Mouse (Mus musculus): Measurements from ENCODE around the gene Nr2c2ap. TPM values are rescaled to one million over a fixed set of nuclear protein-coding genes. Genes with fewer than 3 reads are reported as not detected.

Nr2c2ap gene
- polyA plus RNA-seq (2014; fragmentation: Illumina TruSeq; extraction: RNeasy Lipid Tissue Mini Kit (QIAGEN cat#74804); ENCODE audit: low read depth, low replicate concordance): 2.1 TPM

DNA sequence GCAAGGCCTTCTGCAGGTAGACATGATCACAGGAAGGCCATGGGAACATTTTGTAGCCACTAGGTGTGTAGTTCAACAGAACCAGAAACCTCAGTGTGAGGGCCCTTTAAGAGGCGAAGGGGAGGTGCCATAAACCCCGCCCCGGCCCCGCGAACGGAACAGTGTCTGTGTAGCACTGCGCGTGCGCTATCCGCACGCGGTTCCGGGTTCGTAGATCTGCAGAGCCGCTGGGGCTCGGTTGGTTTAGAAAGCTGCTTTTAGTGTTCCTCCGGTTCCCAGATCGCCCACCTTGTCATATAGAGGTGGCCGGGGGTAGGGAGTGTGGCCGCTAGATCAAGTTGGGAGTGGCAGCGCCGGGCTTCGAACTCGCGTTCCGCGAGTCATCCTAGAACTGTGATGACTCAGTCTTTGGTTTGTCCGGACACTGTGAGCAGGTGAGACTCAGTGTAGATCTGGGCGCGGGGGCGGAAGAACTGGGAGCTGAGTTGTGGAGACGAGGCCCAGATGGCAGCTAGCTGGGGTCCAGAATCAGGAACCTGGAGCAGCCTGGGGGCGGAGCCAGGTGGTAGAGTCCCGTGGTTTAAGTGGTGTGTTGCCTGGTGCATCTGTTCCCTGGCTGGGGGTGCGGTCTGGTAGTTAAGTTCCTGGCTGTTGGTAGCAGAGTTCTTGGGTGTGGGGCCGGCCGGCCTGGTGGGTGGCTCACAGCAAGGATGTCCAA lies at the start of gene Nr2c2ap:
TSS of gene Nr2c2ap (plus strand) at position 168 of the 718 bp plus-strand sequence.

DNA sequence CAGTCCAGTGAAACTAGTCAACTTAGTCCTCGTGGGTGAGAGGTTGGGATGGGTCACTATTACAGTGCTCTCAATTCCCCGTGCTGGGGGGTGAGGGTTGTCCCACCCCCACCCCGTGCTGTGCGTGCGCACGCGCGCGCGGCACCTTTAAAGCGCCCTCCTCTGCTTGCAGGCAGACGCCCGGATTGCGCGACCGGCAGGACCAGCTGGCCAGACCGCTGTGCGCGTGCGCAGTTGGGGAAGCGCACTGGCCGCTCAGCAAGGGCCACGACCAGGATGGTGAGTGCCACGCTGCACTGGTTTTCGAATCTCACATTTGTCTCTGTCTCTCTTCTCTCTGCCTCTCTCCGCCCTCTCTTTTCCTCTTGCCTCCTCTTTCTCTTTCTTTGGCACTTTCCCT lies 47.8 kb upstream of the Nr2c2ap start, which contains the start of gene Hapln4:
TSS of gene Hapln4 (plus strand) at position 173 of the 400 bp plus-strand sequence.

DNA sequence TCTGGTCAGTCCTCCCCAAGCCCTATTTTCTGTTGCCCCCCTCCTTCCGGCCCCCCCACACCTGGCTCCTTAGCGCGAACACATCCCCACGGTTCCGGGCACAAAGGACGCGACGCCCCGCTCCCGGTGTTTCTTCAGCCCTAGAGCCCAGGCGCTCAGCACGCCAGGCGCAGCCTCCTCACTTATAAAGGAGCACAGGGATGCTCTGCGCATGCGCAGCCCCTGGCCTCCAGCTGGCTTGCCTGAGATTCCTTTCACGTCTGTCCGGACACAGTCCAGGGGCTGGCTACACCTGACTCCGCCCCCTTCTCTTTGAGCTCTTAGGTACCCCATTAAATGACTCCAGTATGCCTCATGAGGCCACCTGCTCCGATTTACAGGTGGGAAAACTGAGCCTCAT lies 10.5 kb upstream of the Nr2c2ap start, which contains the start of gene Ncan:
TSS of gene Ncan (minus strand) at position 207 of the 400 bp plus-strand sequence.

DNA sequence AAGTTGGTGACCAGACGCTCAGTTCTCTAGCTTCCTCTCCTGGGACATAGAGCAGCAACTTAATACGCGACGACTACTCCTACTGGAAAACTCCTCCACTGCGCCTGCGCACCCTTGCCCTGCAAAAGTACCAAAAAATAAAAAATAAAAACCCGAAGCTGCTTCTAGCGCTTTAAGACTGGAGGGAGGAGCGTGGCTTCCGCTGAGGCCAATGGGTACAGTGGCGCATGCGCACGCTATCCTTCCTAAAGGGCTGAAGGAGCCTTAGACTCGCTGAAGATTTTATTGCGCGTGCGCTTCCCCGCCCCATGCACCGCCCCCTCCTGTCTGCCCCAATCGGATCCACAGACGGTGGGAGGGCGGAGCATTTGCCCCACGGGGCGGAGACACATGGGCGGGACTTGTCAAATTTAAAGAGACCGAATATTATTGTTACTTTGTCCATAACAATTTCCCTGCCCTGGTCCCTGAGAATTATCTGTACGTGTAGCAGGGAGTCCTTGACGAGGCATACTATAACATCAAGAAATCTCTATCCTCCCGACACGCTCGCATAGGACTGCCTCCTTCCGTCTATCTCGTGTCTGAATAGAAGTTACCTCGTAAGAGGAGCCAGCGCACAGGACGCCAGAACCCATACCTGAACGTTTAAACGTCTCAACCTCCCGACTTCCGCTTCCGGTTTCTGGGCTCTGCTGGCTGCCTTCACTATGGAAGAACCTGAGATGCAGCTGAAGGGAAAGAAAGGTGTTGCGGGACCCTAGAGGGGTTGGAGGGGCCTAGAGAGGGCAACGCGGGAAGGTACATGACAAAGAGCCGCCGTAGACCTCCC lies 8.1 kb downstream of the Nr2c2ap start, which contains the start of the genes Rfxank, Borcs8 and Mef2b:
TSS of gene Rfxank (minus strand) at position 129 of the 832 bp plus-strand sequence.
TSS of gene Borcs8 (plus strand) at position 474 of the 832 bp plus-strand sequence.
TSS of gene Mef2b (plus strand) at position 686 of the 832 bp plus-strand sequence.

DNA sequence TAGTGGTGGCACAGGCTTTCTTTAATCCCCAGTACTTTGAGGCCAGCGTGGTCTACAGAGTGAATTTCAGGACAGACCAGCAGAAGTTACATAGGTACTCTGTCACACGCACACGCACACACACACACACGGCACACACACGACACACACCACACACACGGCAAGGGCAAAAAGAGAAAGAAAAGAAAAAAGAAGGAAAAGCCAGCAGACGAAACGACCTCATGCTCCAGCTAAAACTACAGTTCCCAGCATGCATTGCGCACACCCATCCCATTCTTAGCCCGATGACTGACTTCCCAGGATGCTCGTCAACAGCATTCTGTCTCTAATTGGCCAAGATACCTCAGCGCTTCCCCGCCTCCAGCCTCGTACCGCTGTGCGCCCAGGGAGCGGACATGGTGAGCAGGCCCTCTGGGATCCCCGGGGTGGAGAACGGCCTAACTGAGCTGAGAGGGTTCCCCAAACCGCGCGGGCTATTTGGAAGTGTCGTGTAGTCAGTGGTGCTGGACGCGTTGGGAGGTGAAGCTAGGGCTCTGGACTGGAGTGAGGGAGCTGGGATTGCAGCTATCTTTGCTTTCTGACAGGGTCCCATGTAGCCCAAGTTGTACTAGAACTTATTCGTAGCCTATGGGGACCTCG lies 41.0 kb downstream of the Nr2c2ap start, which contains the start of gene Tmem161a:
TSS of gene Tmem161a (plus strand) at position 314 of the 639 bp plus-strand sequence.

Other genes with a start within 250 kb of the Nr2c2ap start
- not detected for gene Cilp2, start 243.6 kb upstream of the Nr2c2ap start, polyA plus RNA-seq (2014; fragmentation: Illumina TruSeq; extraction: RNeasy Lipid Tissue Mini Kit (QIAGEN cat#74804); ENCODE audit: low read depth, low replicate concordance)
- not detected for gene Tssk6, start 229.1 kb upstream of the Nr2c2ap start, polyA plus RNA-seq (2014; fragmentation: Illumina TruSeq; extraction: RNeasy Lipid Tissue Mini Kit (QIAGEN cat#74804); ENCODE audit: low read depth, low replicate concordance)
- 2.1 TPM for gene Ndufa13, start 228.8 kb upstream of the Nr2c2ap start, polyA plus RNA-seq (2014; fragmentation: Illumina TruSeq; extraction: RNeasy Lipid Tissue Mini Kit (QIAGEN cat#74804); ENCODE audit: low read depth, low replicate concordance)
- not detected for gene Yjefn3, start 228.6 kb upstream of the Nr2c2ap start, polyA plus RNA-seq (2014; fragmentation: Illumina TruSeq; extraction: RNeasy Lipid Tissue Mini Kit (QIAGEN cat#74804); ENCODE audit: low read depth, low replicate concordance)
- 3.9 TPM for gene Gatad2a, start 134.9 kb upstream of the Nr2c2ap start, polyA plus RNA-seq (2014; fragmentation: Illumina TruSeq; extraction: RNeasy Lipid Tissue Mini Kit (QIAGEN cat#74804); ENCODE audit: low read depth, low replicate concordance)
- gene Mau2, start 88.6 kb upstream of the Nr2c2ap start, polyA plus RNA-seq (2014; fragmentation: Illumina TruSeq; extraction: RNeasy Lipid Tissue Mini Kit (QIAGEN cat#74804); ENCODE audit: low read depth, low replicate concordance): 4.5 TPM
- 3.7 TPM for gene Sugp1, start 88.5 kb upstream of the Nr2c2ap start, polyA plus RNA-seq (2014; fragmentation: Illumina TruSeq; extraction: RNeasy Lipid Tissue Mini Kit (QIAGEN cat#74804); ENCODE audit: low read depth, low replicate concordance)
- gene Tm6sf2, start 58.4 kb upstream of the Nr2c2ap start, polyA plus RNA-seq (2014; fragmentation: Illumina TruSeq; extraction: RNeasy Lipid Tissue Mini Kit (QIAGEN cat#74804); ENCODE audit: low read depth, low replicate concordance): 11.7 TPM
- gene Hapln4, start 47.9 kb upstream of the Nr2c2ap start, polyA plus RNA-seq (2014; fragmentation: Illumina TruSeq; extraction: RNeasy Lipid Tissue Mini Kit (QIAGEN cat#74804); ENCODE audit: low read depth, low replicate concordance): 1.4 TPM
- not detected for gene Ncan, start 10.5 kb upstream of the Nr2c2ap start, polyA plus RNA-seq (2014; fragmentation: Illumina TruSeq; extraction: RNeasy Lipid Tissue Mini Kit (QIAGEN cat#74804); ENCODE audit: low read depth, low replicate concordance)
- gene Rfxank, start 7.8 kb downstream of the Nr2c2ap start, polyA plus RNA-seq (2014; fragmentation: Illumina TruSeq; extraction: RNeasy Lipid Tissue Mini Kit (QIAGEN cat#74804); ENCODE audit: low read depth, low replicate concordance): 1.4 TPM
- gene Borcs8, start 8.2 kb downstream of the Nr2c2ap start, polyA plus RNA-seq (2014; fragmentation: Illumina TruSeq; extraction: RNeasy Lipid Tissue Mini Kit (QIAGEN cat#74804); ENCODE audit: low read depth, low replicate concordance): 5.6 TPM
- gene Mef2b, start 8.4 kb downstream of the Nr2c2ap start, polyA plus RNA-seq (2014; fragmentation: Illumina TruSeq; extraction: RNeasy Lipid Tissue Mini Kit (QIAGEN cat#74804); ENCODE audit: low read depth, low replicate concordance): not detected
- 3.0 TPM for gene Tmem161a, start 41.0 kb downstream of the Nr2c2ap start, polyA plus RNA-seq (2014; fragmentation: Illumina TruSeq; extraction: RNeasy Lipid Tissue Mini Kit (QIAGEN cat#74804); ENCODE audit: low read depth, low replicate concordance)
- gene Slc25a42, start 81.0 kb downstream of the Nr2c2ap start, polyA plus RNA-seq (2014; fragmentation: Illumina TruSeq; extraction: RNeasy Lipid Tissue Mini Kit (QIAGEN cat#74804); ENCODE audit: low read depth, low replicate concordance): 12.2 TPM
- 2.6 TPM for gene Sugp2, start 102.9 kb downstream of the Nr2c2ap start, polyA plus RNA-seq (2014; fragmentation: Illumina TruSeq; extraction: RNeasy Lipid Tissue Mini Kit (QIAGEN cat#74804); ENCODE audit: low read depth, low replicate concordance)
- gene Armc6, start 103.1 kb downstream of the Nr2c2ap start, polyA plus RNA-seq (2014; fragmentation: Illumina TruSeq; extraction: RNeasy Lipid Tissue Mini Kit (QIAGEN cat#74804); ENCODE audit: low read depth, low replicate concordance): 0.87 TPM
- gene Homer3, start 151.5 kb downstream of the Nr2c2ap start, polyA plus RNA-seq (2014; fragmentation: Illumina TruSeq; extraction: RNeasy Lipid Tissue Mini Kit (QIAGEN cat#74804); ENCODE audit: low read depth, low replicate concordance): not detected
- gene Ddx49, start 171.2 kb downstream of the Nr2c2ap start, polyA plus RNA-seq (2014; fragmentation: Illumina TruSeq; extraction: RNeasy Lipid Tissue Mini Kit (QIAGEN cat#74804); ENCODE audit: low read depth, low replicate concordance): 3.4 TPM
- gene Cope, start 171.2 kb downstream of the Nr2c2ap start, polyA plus RNA-seq (2014; fragmentation: Illumina TruSeq; extraction: RNeasy Lipid Tissue Mini Kit (QIAGEN cat#74804); ENCODE audit: low read depth, low replicate concordance): 4.9 TPM
- gene Cers1, start 184.4 kb downstream of the Nr2c2ap start, polyA plus RNA-seq (2014; fragmentation: Illumina TruSeq; extraction: RNeasy Lipid Tissue Mini Kit (QIAGEN cat#74804); ENCODE audit: low read depth, low replicate concordance): not detected
- gene Gdf1, start 198.5 kb downstream of the Nr2c2ap start, polyA plus RNA-seq (2014; fragmentation: Illumina TruSeq; extraction: RNeasy Lipid Tissue Mini Kit (QIAGEN cat#74804); ENCODE audit: low read depth, low replicate concordance): not detected
- 2.4 TPM for gene Upf1, start 221.9 kb downstream of the Nr2c2ap start, polyA plus RNA-seq (2014; fragmentation: Illumina TruSeq; extraction: RNeasy Lipid Tissue Mini Kit (QIAGEN cat#74804); ENCODE audit: low read depth, low replicate concordance)
- not detected for gene Comp, start 242.2 kb downstream of the Nr2c2ap start, polyA plus RNA-seq (2014; fragmentation: Illumina TruSeq; extraction: RNeasy Lipid Tissue Mini Kit (QIAGEN cat#74804); ENCODE audit: low read depth, low replicate concordance)

Data from liver, adult 10 weeks (tissue).